Mouse (Mus musculus) spleen, postnatal 36 days (tissue): ENCODE measurements around the gene Olfr347.

Source experiments
- DNase-seq, 2 experiments: peaks; one replicate each; pipeline ENCODE4 v3.0.0; 2022; ENCODE audit warnings: low spot score in 2 of 2, mixed read lengths in 1 of 2

Gene Olfr347

DNA sequence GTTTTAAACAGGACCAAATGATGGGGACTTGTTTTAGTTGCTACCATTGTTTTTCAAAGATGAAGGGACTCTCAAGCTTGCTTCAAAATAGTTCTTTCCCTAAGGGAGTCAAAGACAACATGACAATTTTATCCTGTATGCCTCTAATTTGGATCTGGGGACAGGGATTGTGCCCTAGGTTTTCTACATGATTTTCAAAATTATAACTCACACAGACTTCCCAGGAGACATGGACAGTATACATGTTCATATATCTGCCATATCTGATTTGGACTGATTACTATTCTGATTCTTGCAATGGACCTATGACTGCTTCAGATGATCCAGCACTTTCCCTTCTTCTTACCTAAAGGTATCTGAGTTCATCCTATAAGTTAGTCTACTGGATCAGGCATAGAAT lies at the start of gene Olfr347:
Olfr347 (plus strand) TSS at position 301 of the 400 bp plus-strand sequence.
- no peak for DNase-seq

DNA sequence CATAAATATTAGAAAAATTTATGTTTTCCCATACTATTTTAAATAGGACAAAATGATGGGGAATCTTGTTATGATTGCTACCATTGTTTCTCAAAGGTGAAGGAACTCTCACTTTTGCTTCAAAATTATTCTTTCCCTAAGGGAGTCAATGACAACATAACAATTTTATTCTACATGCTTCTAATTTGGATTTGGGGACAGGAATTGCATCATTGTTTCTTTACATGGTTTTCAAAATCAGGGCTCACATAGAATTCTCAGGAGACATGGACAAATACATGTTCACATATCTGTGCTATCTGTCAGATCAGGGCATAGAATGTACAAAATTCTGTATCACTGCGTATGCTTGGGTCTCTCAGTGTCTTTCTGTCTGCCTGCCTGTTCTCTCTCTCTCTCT lies 46.2 kb upstream of the Olfr347 start, which contains the start of gene Olfr346:
Olfr346 (plus strand) TSS at position 301 of the 400 bp plus-strand sequence.
- DNase-seq = no peak

DNA sequence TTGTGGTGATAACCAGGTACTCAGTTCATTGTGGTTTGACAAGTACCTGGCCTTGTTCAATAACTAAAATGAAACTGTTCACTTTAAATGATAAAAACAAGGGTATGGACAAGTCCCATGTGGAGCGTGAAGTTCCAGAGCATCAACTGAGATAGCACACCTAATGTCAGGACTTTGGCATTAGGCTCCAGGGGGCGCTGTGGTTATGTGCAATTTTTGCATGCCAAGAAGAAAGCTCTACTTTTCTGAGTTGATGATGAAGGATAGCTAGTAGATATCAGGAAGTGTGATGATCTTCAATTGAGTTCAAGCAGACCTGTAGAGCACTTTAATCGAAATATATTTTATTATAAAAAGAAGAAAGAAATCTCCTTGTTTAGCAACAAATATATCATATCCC lies 4.5 kb downstream of the Olfr347 start:
- DNase-seq = no peak

DNA sequence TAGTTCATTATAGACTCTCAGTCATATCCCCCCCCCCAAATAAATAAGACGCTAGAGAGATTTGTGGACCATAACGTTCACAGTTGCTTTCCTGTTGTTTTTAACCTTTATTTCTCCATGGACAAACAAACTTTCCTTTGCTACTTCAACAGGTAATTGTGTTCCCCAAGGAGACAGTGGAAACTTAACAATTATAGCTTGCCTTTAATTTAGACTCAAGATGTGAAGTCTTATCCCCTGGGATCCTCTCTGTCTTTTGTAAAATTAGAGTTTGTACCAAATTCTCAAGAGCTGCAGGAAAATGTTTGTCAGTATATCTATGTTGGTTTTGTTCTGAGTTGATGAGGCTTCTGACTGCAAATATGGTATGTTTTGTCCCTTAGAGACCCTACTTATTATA lies 52.3 kb downstream of the Olfr347 start, which contains the start of gene Olfr348:
Olfr348 (plus strand) TSS at position 301 of the 400 bp plus-strand sequence.
- DNase-seq = no peak
